Mouse (Mus musculus): Measurements from ENCODE around the gene Nipsnap1. TPM values are rescaled to one million over a fixed set of nuclear protein-coding genes. Genes with fewer than 3 reads are reported as not detected.

The Nipsnap1 gene
- polyA plus RNA-seq (2012; fragmentation: generic; extraction: Trizol), result 15.1 TPM
- long read RNA-seq, experiment 1, transcript Nipsnap1-201 (10 exons, 1,926 nt), result major isoform, 13 of 18 reads
- long read RNA-seq, experiment 1, partial matches to known transcripts, result 3 of 18 reads
- long read RNA-seq, experiment 1, other reads (novel, unspliced or antisense), result 2 of 18 reads
- long read RNA-seq, experiment 2, transcript Nipsnap1-201 (10 exons, 1,926 nt), result major isoform, 44 of 46 reads
- long read RNA-seq, experiment 2, partial matches to known transcripts, result 1 of 46 reads
- long read RNA-seq, experiment 2, other reads (novel, unspliced or antisense), result 1 of 46 reads

DNA sequence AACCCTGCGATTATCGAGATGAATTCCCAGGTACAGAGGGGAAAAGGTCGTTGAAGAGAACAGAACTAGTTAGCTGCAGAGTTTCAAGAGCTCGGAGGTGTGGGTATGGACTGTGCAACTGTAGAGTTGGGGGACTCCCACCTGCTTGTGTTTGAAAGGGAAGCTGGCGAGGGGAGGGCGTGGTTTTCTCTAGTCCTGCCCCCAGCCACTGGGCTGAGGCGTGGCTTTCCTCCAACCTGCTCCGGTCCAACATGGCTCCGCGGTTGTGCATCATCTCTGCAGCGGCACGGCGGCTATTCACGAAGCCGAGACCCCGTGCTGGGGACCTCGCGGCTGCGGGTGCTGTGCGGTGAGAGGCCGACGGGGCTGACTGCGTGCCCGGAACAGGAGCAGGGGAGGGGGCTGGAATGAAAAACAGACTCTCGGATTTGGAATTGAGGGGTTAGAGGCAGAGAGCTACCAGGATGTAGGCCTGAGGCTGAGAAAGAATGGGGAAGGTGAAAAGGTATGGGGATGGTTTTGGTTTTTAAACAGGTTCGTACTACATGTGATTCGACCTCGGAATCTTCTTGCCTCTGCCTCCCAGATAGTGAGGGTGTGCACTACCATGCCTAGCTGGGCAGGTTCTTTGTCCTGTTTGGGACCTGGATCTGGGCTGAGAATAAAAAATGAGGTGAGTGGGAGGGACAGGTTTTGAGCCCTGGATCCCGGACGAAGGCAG is at the start of gene Nipsnap1:
TSS of gene Nipsnap1 (plus strand) at position 197 of the 721 bp plus-strand sequence.
- no peaks in the 10 kb centered on the region for H3K79me2 ChIP-seq (ENCODE audit: control insufficient read depth, insufficient read depth)
- no peaks in the 10 kb centered on the region for H3K36me3 ChIP-seq (ENCODE audit: control insufficient read depth, insufficient read depth)
- TF ChIP-seq CEBPB (IDR thresholded peaks at IDR 0.05; ENCODE audit: low read depth) (no peak), FOSL1 (IDR thresholded peaks at IDR 0.05; ENCODE audit: insufficient read depth, low read length, poor library complexity, severe bottlenecking) (no peak), MYOG (IDR thresholded peaks at IDR 0.05; ENCODE audit: control insufficient read depth, extremely low read depth, insufficient read length) (no peak), MAX (IDR thresholded peaks at IDR 0.05) (no peak), MYOD1 (IDR thresholded peaks at IDR 0.05; ENCODE audit: control insufficient read depth, insufficient read length, low read depth) (no peak), CTCF (IDR thresholded peaks at IDR 0.05; ENCODE audit: control insufficient read depth, insufficient read depth, insufficient read length) (no peak), USF1 (IDR thresholded peaks at IDR 0.05; ENCODE audit: low read depth) (no peak)
- H3K4me3 ChIP-seq (ENCODE audit: insufficient read depth, poor library complexity, severe bottlenecking), result peak within 1 kb of the TSS; percentile 21
- peak within 1 kb of the TSS; percentile 25 for H3ac ChIP-seq (ENCODE audit: control insufficient read depth, insufficient read length, low read depth)
- H3K79me3 ChIP-seq (ENCODE audit: low read depth), result no peaks in the 10 kb centered on the region
- no peaks in the 10 kb centered on the region for H3K27me3 ChIP-seq (ENCODE audit: control insufficient read depth, insufficient read depth, insufficient read length)

DNA sequence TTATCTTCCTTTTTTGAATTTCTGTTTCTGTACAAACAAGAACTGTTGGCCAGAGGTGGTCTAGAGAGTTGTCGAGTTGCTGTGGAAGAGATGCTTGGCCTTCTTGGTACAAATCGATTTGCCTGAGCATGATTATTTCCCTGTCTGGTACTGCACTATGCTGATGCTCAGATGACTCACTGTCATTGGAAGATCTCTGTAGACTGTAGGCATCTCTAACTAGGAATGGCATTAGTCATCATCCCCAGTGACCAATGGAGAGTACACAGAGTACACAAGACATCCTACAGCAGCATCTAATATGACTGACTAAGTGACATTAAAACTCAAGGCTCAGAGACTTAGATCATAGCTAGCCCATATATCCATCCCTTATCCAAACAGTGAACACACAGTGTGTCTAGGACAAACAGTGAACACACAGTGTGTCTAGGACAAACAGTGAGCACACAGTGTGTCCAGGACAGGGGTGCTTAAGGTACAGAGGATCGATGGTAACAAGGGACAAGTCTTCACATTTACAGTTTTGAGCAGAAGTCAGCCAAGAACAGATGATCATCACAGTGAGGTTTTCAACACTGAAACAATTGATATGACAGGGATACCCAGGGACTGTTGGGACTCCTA is 47.5 kb upstream of the Nipsnap1 start:
- TF ChIP-seq FOSL1 (IDR thresholded peaks at IDR 0.05; ENCODE audit: insufficient read depth, low read length, poor library complexity, severe bottlenecking) (peak; percentile 75), MYOD1 (IDR thresholded peaks at IDR 0.05; ENCODE audit: control insufficient read depth, insufficient read length, low read depth) (no peak), CEBPB (IDR thresholded peaks at IDR 0.05; ENCODE audit: low read depth) (no peak), USF1 (IDR thresholded peaks at IDR 0.05; ENCODE audit: low read depth) (no peak), MAX (IDR thresholded peaks at IDR 0.05) (no peak), MYOG (IDR thresholded peaks at IDR 0.05; ENCODE audit: control insufficient read depth, extremely low read depth, insufficient read length) (no peak), CTCF (IDR thresholded peaks at IDR 0.05; ENCODE audit: control insufficient read depth, insufficient read depth, insufficient read length) (no peak)
- no peak overlapping the region for H3ac ChIP-seq (ENCODE audit: control insufficient read depth, insufficient read length, low read depth)
- no peaks in the 10 kb centered on the region for H3K27me3 ChIP-seq (ENCODE audit: control insufficient read depth, insufficient read depth, insufficient read length)
- H3K36me3 ChIP-seq (ENCODE audit: control insufficient read depth, insufficient read depth), result no peaks in the 10 kb centered on the region
- H3K79me3 ChIP-seq (ENCODE audit: low read depth), result peaks cover 28% of the 10 kb centered on the region
- peaks cover 61% of the 10 kb centered on the region for H3K79me2 ChIP-seq (ENCODE audit: control insufficient read depth, insufficient read depth)
- H3K4me3 ChIP-seq (ENCODE audit: insufficient read depth, poor library complexity, severe bottlenecking), result no peak overlapping the region

DNA sequence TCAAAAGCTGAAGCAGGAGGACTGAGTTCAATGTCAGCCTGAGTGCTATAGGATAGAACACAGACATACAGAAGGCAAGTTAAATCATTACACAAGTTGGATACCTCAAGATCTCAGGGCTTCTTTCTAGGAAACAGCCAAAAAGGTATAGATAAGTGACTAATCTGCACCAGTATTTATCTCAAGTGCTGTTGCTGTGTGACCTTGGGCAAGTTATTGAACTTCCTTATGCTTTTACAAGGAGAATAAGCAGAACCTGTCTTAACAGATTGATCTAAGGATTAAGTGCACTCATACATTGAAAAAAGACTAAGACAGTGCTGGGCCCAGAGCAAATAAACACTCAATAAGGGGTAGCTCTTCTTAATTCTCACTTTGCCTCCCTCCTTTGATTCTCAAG is 46.4 kb upstream of the Nipsnap1 start:
- peaks cover 23% of the 10 kb centered on the region for H3K79me3 ChIP-seq (ENCODE audit: low read depth)
- no peak overlapping the region for H3K4me3 ChIP-seq (ENCODE audit: insufficient read depth, poor library complexity, severe bottlenecking)
- peaks cover 63% of the 10 kb centered on the region for H3K79me2 ChIP-seq (ENCODE audit: control insufficient read depth, insufficient read depth)
- no peaks in the 10 kb centered on the region for H3K27me3 ChIP-seq (ENCODE audit: control insufficient read depth, insufficient read depth, insufficient read length)
- TF ChIP-seq MYOD1 (IDR thresholded peaks at IDR 0.05; ENCODE audit: control insufficient read depth, insufficient read length, low read depth), result no peak
- TF ChIP-seq USF1 (IDR thresholded peaks at IDR 0.05; ENCODE audit: low read depth), result no peak
- TF ChIP-seq CTCF (IDR thresholded peaks at IDR 0.05; ENCODE audit: control insufficient read depth, insufficient read depth, insufficient read length), result no peak
- TF ChIP-seq CEBPB (IDR thresholded peaks at IDR 0.05; ENCODE audit: low read depth), result no peak
- TF ChIP-seq MAX (IDR thresholded peaks at IDR 0.05), result no peak
- TF ChIP-seq MYOG (IDR thresholded peaks at IDR 0.05; ENCODE audit: control insufficient read depth, extremely low read depth, insufficient read length), result no peak
- TF ChIP-seq FOSL1 (IDR thresholded peaks at IDR 0.05; ENCODE audit: insufficient read depth, low read length, poor library complexity, severe bottlenecking), result no peak
- H3ac ChIP-seq (ENCODE audit: control insufficient read depth, insufficient read length, low read depth), result no peak overlapping the region
- H3K36me3 ChIP-seq (ENCODE audit: control insufficient read depth, insufficient read depth), result no peaks in the 10 kb centered on the region

DNA sequence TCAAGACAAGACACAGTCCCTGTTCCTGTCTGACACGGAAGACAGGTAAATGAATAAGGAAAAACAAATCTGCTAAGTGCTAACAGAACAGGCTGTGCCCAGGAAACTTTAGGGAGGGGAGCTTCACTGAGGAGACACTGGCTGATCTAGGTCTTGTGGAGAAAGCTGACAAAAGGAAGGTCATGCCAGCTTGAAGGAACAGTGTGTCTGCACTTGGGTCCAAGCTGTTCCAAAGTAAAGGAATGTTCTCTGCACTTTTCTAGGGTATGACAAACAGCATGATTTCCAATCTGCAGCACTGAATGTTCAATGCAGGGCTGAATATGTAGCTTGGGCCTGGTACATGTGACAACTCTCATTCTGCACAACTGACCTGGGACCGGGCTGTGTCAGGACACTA is 45.8 kb upstream of the Nipsnap1 start:
- Histone ChIP-seq H3K36me3 (ENCODE audit: control insufficient read depth, insufficient read depth) (no peaks in the 10 kb centered on the region), H3K79me2 (ENCODE audit: control insufficient read depth, insufficient read depth) (peaks cover 63% of the 10 kb centered on the region), H3K4me3 (ENCODE audit: insufficient read depth, poor library complexity, severe bottlenecking) (no peak overlapping the region), H3K79me3 (ENCODE audit: low read depth) (peaks cover 26% of the 10 kb centered on the region), H3ac (ENCODE audit: control insufficient read depth, insufficient read length, low read depth) (no peak overlapping the region), H3K27me3 (ENCODE audit: control insufficient read depth, insufficient read depth, insufficient read length) (no peaks in the 10 kb centered on the region)
- no peak for TF ChIP-seq MAX (IDR thresholded peaks at IDR 0.05)
- TF ChIP-seq MYOD1 (IDR thresholded peaks at IDR 0.05; ENCODE audit: control insufficient read depth, insufficient read length, low read depth), result no peak
- no peak for TF ChIP-seq CTCF (IDR thresholded peaks at IDR 0.05; ENCODE audit: control insufficient read depth, insufficient read depth, insufficient read length)
- no peak for TF ChIP-seq MYOG (IDR thresholded peaks at IDR 0.05; ENCODE audit: control insufficient read depth, extremely low read depth, insufficient read length)
- TF ChIP-seq CEBPB (IDR thresholded peaks at IDR 0.05; ENCODE audit: low read depth), result no peak
- TF ChIP-seq USF1 (IDR thresholded peaks at IDR 0.05; ENCODE audit: low read depth), result no peak
- no peak for TF ChIP-seq FOSL1 (IDR thresholded peaks at IDR 0.05; ENCODE audit: insufficient read depth, low read length, poor library complexity, severe bottlenecking)

DNA sequence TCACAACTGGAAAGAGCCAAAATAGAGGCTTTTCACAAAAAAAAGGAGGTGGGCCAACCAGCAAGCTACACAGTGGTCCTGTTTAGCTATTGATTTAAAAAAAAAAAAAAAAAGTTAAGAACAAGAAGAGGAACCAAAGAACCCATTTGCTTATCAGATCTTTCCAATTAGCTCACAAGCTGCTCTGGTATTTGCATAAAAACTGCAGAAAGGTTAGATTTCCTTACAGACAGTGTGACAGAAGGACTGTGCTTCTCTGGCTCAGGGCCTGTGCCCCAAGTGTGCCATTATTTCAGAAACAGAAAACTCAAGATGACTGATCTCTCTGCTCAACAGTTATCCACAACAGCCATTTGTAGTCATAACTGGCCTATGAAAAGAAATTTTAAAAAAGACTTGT is 42.7 kb upstream of the Nipsnap1 start:
- Histone ChIP-seq H3K79me3 (ENCODE audit: low read depth) (peaks cover 33% of the 10 kb centered on the region), H3K27me3 (ENCODE audit: control insufficient read depth, insufficient read depth, insufficient read length) (no peaks in the 10 kb centered on the region), H3K4me3 (ENCODE audit: insufficient read depth, poor library complexity, severe bottlenecking) (no peak overlapping the region), H3K79me2 (ENCODE audit: control insufficient read depth, insufficient read depth) (peaks cover 84% of the 10 kb centered on the region), H3ac (ENCODE audit: control insufficient read depth, insufficient read length, low read depth) (no peak overlapping the region), H3K36me3 (ENCODE audit: control insufficient read depth, insufficient read depth) (no peaks in the 10 kb centered on the region)
- TF ChIP-seq FOSL1 (IDR thresholded peaks at IDR 0.05; ENCODE audit: insufficient read depth, low read length, poor library complexity, severe bottlenecking) (no peak), MYOD1 (IDR thresholded peaks at IDR 0.05; ENCODE audit: control insufficient read depth, insufficient read length, low read depth) (no peak), MAX (IDR thresholded peaks at IDR 0.05) (no peak), MYOG (IDR thresholded peaks at IDR 0.05; ENCODE audit: control insufficient read depth, extremely low read depth, insufficient read length) (no peak), CEBPB (IDR thresholded peaks at IDR 0.05; ENCODE audit: low read depth) (no peak), CTCF (IDR thresholded peaks at IDR 0.05; ENCODE audit: control insufficient read depth, insufficient read depth, insufficient read length) (no peak), USF1 (IDR thresholded peaks at IDR 0.05; ENCODE audit: low read depth) (no peak)

Data from C2C12 (cell line).